Mouse (Mus musculus) thymus, adult 2 months (tissue): ENCODE measurements around the gene Glmp. TPM values are rescaled to one million over a fixed set of nuclear protein-coding genes. Genes with fewer than 3 reads are reported as not detected.
"Not testable (repeated sequence)": the region's sequence is repeated elsewhere in the genome, so short reads cannot be mapped to it uniquely, and the experiment has no call there.

Experiments used
- DNase-seq: peaks from one replicate; pipeline ENCODE4 v3.0.0; 2021
- H3K27ac ChIP-seq: fragments of 200-500 bp; 2 replicates; pipeline ENCODE4 v1.5.1; 2012; ENCODE audit warnings: low read length, control low read depth; ENCODE audit not compliant: control insufficient read depth, insufficient read depth
- H3K27me3 ChIP-seq: fragments of 200-500 bp; 2 replicates; pipeline ENCODE4 v1.6.1; 2012; ENCODE audit warnings: mild to moderate bottlenecking, low read length, moderate library complexity, mixed read lengths; ENCODE audit not compliant: control insufficient read depth, insufficient read depth
- H3K36me3 ChIP-seq: fragments of 200-500 bp; 2 replicates; pipeline ENCODE4 v1.6.1; 2012; ENCODE audit warnings: mild to moderate bottlenecking, low read length, moderate library complexity; ENCODE audit not compliant: control insufficient read depth, insufficient read depth
- H3K4me1 ChIP-seq: fragments of 200-500 bp; replicated peaks from 2 replicates; pipeline ENCODE4 v1.6.1; 2012; ENCODE audit warnings: low read length; ENCODE audit not compliant: control insufficient read depth, insufficient read depth
- H3K4me3 ChIP-seq: fragments of 200-500 bp; 2 replicates; pipeline ENCODE4 v1.5.1; 2012; ENCODE audit warnings: mild to moderate bottlenecking, low read length, control low read depth, moderate library complexity; ENCODE audit not compliant: control insufficient read depth, insufficient read depth
- CTCF ChIP-seq: fragments of 200-500 bp; IDR thresholded peaks from 2 replicates; pipeline ENCODE4 v1.5.1; 2012; ENCODE audit warnings: mild to moderate bottlenecking, control low read depth, low read length, moderate library complexity, borderline replicate concordance; ENCODE audit not compliant: control insufficient read depth, poor library complexity, insufficient read depth; ENCODE audit errors: extremely low read depth
- POLR2A ChIP-seq: fragments of 200-500 bp; IDR thresholded peaks from 2 replicates; pipeline ENCODE4 v1.6.1; 2012; ENCODE audit warnings: mild to moderate bottlenecking, low read length, control low read depth, moderate library complexity; ENCODE audit not compliant: control insufficient read depth, poor library complexity, insufficient read depth; ENCODE audit errors: extremely low read depth
- WGBS: fragments of 180-500 bp; shearing (Covaris S2); methylation state at CpG from one replicate; pipeline ENCODE4 v1.1.7; 2018; 5-methylcytosine and 5-hydroxymethylcytosine counted together
- polyA plus RNA-seq: library from polyadenylated mRNA; depleted of rRNA; stranded (reverse); fragments of >200 nt; gene quantifications from 2 replicates; pipeline ENCODE4 v1.2.3, GENCODE M21; 2012

The Glmp gene
- polyA plus RNA-seq, 1 experiment, result 237 TPM

DNA sequence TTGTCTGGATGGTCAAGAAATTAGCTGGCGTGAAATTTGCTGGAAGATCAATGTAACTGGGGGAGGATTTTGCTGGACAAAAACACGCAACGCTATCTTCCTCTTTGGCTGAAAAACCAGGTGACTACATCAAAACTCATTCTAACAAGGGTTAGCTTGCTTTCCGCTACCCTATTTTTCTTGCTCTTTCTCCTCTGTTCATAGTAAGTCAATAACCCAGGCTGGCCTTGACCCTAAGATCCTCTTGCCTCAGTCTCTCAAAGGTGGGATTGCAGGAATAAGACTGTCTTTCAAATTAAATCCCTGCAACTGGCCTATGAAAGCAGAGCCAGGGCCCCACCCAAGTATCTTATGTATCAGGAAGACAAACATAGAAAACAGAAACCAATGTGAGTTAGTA is 37.7 kb upstream of the Glmp start, which contains the start of gene Gm38392:
Gene Gm38392 (minus strand): TSS at position 101 of the 400 bp plus-strand sequence.
- over 99% methylated on average over 4 of the region's 4 CpGs for WGBS
- H3K4me3 ChIP-seq, result no peak within 1 kb of the TSS
- TF ChIP-seq CTCF (no peak), POLR2A (no peak)
- H3K27ac ChIP-seq, result no peak within 1 kb of the TSS
- no peak for DNase-seq
- H3K4me1 ChIP-seq, result no peaks in the 10 kb centered on the region
- no peaks in the 10 kb centered on the region for H3K36me3 ChIP-seq
- no peaks in the 10 kb centered on the region for H3K27me3 ChIP-seq

DNA sequence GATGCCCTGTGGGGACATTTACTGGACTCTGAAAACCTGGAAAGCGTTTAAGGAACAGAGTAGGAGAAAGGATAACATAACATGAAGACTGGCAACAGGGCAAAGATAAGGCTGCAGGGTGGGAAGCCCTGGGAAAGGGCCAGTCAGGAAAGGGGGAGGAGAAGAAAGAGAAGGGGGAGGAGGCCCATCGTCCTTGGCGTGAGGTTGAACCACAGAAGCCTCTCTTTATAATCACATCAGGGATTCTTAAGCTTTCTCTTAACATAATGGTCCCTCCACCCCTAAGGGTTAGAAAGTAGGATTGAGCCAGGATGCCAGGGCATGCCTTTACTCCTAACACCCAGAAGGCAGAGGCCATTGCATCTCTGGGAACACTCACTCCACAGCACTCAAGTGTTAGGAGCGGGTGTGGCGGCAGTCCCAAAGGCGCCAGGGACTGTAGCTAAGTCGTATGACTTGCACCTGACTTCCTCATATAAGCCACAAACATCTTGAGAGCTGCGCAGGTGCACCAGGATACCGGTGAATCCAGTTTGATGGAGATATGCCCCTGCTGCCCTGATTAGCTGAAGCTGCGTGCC is 36.6 kb upstream of the Glmp start:
- H3K27me3 ChIP-seq, H3K27ac ChIP-seq, H3K4me3 ChIP-seq, H3K36me3 ChIP-seq, DNase-seq, H3K4me1 ChIP-seq: not testable (repeated sequence)
- 63% methylated on average over 9 of the region's 10 CpGs for WGBS

- Histone ChIP-seq H3K27me3 (no peaks in the 10 kb centered on the region), H3K36me3 (no peaks in the 10 kb centered on the region), H3K4me1 (no peaks in the 10 kb centered on the region), H3K4me3 (no peak overlapping the region), H3K27ac (no peak overlapping the region)
- DNase-seq, result peak; percentile 31
- WGBS, result 54% methylated on average over 4 of the region's 4 CpGs
- TF ChIP-seq POLR2A (no peak), CTCF (no peak)
Measured at GRCm38 (mm10) chr3:88291970-88292369, 32.9 kb upstream of the Glmp start.

GRCm38 (mm10) chr3:88295272-88295671 is 29.6 kb upstream of the Glmp start:
- not testable (repeated sequence) for H3K4me3 ChIP-seq, DNase-seq, H3K27ac ChIP-seq, H3K36me3 ChIP-seq, H3K27me3 ChIP-seq, H3K4me1 ChIP-seq
- WGBS, result 28% methylated on average over 1 of the region's 1 CpGs

- Histone ChIP-seq H3K27ac (peak overlapping the region; percentile 90), H3K36me3 (peaks cover 15% of the 10 kb centered on the region), H3K27me3 (no peaks in the 10 kb centered on the region), H3K4me3 (peak overlapping the region; percentile 57), H3K4me1 (peaks cover 3% of the 10 kb centered on the region)
- TF ChIP-seq CTCF (no peak), POLR2A (no peak)
- no peak for DNase-seq
- WGBS, result under 1% methylated on average over 12 of the region's 12 CpGs
Measured at GRCm38 (mm10) chr3:88296110-88296560, 28.7 kb upstream of the Glmp start.

DNA sequence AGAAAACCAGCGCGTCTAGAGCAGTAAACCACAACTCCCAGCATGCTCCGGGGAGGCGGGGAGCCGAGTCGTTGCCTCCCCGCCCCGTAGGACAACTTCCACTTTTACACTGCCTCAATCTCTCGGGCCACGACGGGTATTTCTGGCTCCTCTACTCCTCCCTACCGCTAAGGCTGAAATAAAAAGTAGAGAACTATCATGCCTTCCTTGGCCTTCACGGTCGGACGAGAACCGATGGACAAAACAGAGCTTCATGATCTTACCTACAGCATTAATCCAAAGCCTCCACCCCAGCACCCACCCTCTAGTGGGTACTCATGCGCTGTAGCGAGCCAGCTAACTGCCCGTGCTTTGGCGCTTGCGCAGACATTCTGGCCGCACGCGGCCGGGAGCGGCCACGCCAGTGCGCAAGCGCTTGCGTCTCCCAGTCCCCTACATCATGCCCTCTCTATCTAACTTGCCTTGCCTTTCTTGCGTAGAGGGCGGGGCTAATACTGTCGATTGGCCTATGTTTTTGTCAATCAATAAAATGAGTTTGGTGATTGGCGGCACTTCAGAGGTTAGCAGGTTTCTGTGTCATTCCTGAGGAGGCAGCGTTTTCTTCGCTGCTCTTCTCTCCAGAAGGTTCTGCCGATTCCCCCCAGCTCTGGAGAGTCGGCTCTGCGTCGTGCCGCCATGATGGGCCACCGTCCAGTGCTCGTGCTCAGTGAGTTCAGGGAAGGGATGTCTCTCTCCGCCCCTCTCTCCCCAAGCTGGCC is 28.1 kb upstream of the Glmp start, which contains the start of the genes Tsacc and Cct3:
Gene Tsacc (minus strand): TSS at position 439 of the 758 bp plus-strand sequence.
Gene Cct3 (plus strand): TSS at position 556 of the 758 bp plus-strand sequence.
- Histone ChIP-seq H3K36me3 (peaks cover 21% of the 10 kb centered on the region), H3K4me1 (peaks cover 3% of the 10 kb centered on the region), H3K27me3 (no peaks in the 10 kb centered on the region), H3K4me3 (peak within 1 kb of the TSS; percentile 83), H3K27ac (peak within 1 kb of the TSS; percentile 90)
- WGBS, result under 1% methylated on average over 44 of the region's 44 CpGs
- peak; percentile 93 for DNase-seq
- TF ChIP-seq CTCF (no peak), POLR2A (peak; percentile 65)
